Mouse (Mus musculus): ENCODE measurements around the gene Fam104a.

DNA sequence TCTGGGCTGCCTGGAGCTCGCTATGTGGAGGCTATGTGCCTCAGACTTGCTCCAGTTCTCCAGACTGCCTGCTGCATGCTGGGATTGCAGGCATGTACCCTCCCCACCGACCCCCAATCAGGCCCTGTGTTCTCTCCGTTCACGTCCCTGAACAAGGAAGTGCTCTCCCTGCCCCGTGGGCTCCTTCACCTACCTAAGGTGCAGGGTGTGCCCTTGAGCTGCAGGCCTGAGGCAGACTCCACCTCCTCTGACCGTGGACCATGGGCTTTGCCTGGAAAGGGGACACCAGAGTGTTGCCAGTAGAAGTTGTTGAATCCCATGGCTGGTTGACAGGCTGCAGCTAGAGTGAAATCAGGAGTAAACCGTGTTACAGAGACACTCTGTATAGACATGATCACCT lies 15.7 kb upstream of the Fam104a start:
- TF ChIP-seq CTCF (IDR thresholded peaks at IDR 0.05; ENCODE audit: low read depth): no peak
- TF ChIP-seq EP300 (IDR thresholded peaks at IDR 0.05; ENCODE audit: low read depth): no peak

Data from heart, postnatal 0 days (tissue).